Mouse (Mus musculus) ovary, adult 18-20 months (tissue): ENCODE data around the gene Hcrtr1.

Experiments used
- DNase-seq: peaks from one replicate; pipeline ENCODE4 v3.0.0; 2022; ENCODE audit warnings: low spot score, mixed read lengths

Gene Hcrtr1

GRCm38 (mm10) chr4:130121560-130121959, 17.6 kb downstream of the Hcrtr1 start:
- DNase-seq: no peak

GRCm38 (mm10) chr4:130120752-130121151, 18.4 kb downstream of the Hcrtr1 start:
- DNase-seq: no peak

GRCm38 (mm10) chr4:130112732-130113131, 26.4 kb downstream of the Hcrtr1 start:
- DNase-seq: no peak

- peak; percentile 45 for DNase-seq
Observed at GRCm38 (mm10) chr4:130112299-130112698, 26.9 kb downstream of the Hcrtr1 start.

GRCm38 (mm10) chr4:130110091-130110490, 29.1 kb downstream of the Hcrtr1 start:
- DNase-seq: no peak

- DNase-seq: no peak
Observed at GRCm38 (mm10) chr4:130109666-130110065, 29.5 kb downstream of the Hcrtr1 start.

- DNase-seq: no peak
Observed at GRCm38 (mm10) chr4:130108929-130109328, 30.2 kb downstream of the Hcrtr1 start.

GRCm38 (mm10) chr4:130107444-130108131, 31.6 kb downstream of the Hcrtr1 start:
- peak; percentile 98 for DNase-seq

GRCm38 (mm10) chr4:130107065-130107443, 32.1 kb downstream of the Hcrtr1 start:
- DNase-seq: no peak

GRCm38 (mm10) chr4:130104584-130104983, 34.6 kb downstream of the Hcrtr1 start:
- DNase-seq: no peak

GRCm38 (mm10) chr4:130103632-130104031, 35.5 kb downstream of the Hcrtr1 start:
- DNase-seq: no peak

- DNase-seq: no peak
Observed at GRCm38 (mm10) chr4:130102111-130102651, 37.0 kb downstream of the Hcrtr1 start, which contains the start of gene Pef1. Pef1 (plus strand) TSS chr4:130102558.

- no peak for DNase-seq
Observed at GRCm38 (mm10) chr4:130101183-130101582, 38.0 kb downstream of the Hcrtr1 start.

- no peak for DNase-seq
Observed at GRCm38 (mm10) chr4:130095137-130095536, 44.0 kb downstream of the Hcrtr1 start.

- DNase-seq: peak; percentile 67
Observed at GRCm38 (mm10) chr4:130087293-130087692, 51.9 kb downstream of the Hcrtr1 start.

GRCm38 (mm10) chr4:130085246-130085820, 53.8 kb downstream of the Hcrtr1 start:
- no peak for DNase-seq

- peak; percentile 25 for DNase-seq
Observed at GRCm38 (mm10) chr4:130084331-130084945, 54.7 kb downstream of the Hcrtr1 start.

- no peak for DNase-seq
Observed at GRCm38 (mm10) chr4:130082211-130082610, 56.9 kb downstream of the Hcrtr1 start.

- DNase-seq: peak; percentile 47
Observed at GRCm38 (mm10) chr4:130081345-130082190, 57.6 kb downstream of the Hcrtr1 start.
